Mouse (Mus musculus) forebrain, embryonic 13.5 days (tissue): Measurements from ENCODE around the gene Rab5a. TPM values are rescaled to one million over a fixed set of nuclear protein-coding genes. Genes with fewer than 3 reads are reported as not detected.
"Not testable (repeated sequence)": the region's sequence is repeated elsewhere in the genome, so short reads cannot be mapped to it uniquely, and the experiment has no call there.

Experiments
- ATAC-seq: fragments of 200-750 bp; cut with Nextera tagmentation; 2 replicates; pipeline ENCODE4 v1.8.0; 2017
- H3K27ac ChIP-seq: fragments of 300-500 bp; sonication (generic); 2 replicates; pipeline ENCODE4 v1.5.1; 2015; ENCODE audit warnings: inconsistent platforms, mild to moderate bottlenecking, moderate library complexity
- H3K27me3 ChIP-seq: fragments of 300-500 bp; sonication (generic); 2 replicates; pipeline ENCODE4 v1.6.1; 2015; ENCODE audit warnings: mild to moderate bottlenecking, inconsistent platforms
- H3K36me3 ChIP-seq: fragments of 300-500 bp; sonication (generic); 2 replicates; pipeline ENCODE4 v1.6.1; 2015; ENCODE audit warnings: mild to moderate bottlenecking, inconsistent platforms; ENCODE audit not compliant: poor library complexity, severe bottlenecking
- H3K4me1 ChIP-seq: fragments of 300-500 bp; sonication (generic); 2 replicates; pipeline ENCODE4 v1.6.1; 2015; ENCODE audit warnings: inconsistent platforms
- H3K4me2 ChIP-seq: fragments of 300-500 bp; sonication (generic); 2 replicates; pipeline ENCODE4 v1.6.1; 2015; ENCODE audit warnings: inconsistent platforms, mild to moderate bottlenecking, moderate library complexity
- H3K4me3 ChIP-seq: fragments of 300-500 bp; sonication (generic); 2 replicates; pipeline ENCODE4 v1.5.1; 2015; ENCODE audit warnings: mild to moderate bottlenecking, inconsistent platforms
- H3K9ac ChIP-seq: fragments of 300-500 bp; sonication (generic); 2 replicates; pipeline ENCODE4 v1.6.1; 2015; ENCODE audit warnings: mild to moderate bottlenecking, inconsistent platforms
- H3K9me3 ChIP-seq: fragments of 300-500 bp; sonication (generic); replicated peaks from 2 replicates; pipeline ENCODE4 v1.6.1; 2016; ENCODE audit warnings: inconsistent platforms
- WGBS: fragments of 180-500 bp; shearing (Covaris S2); methylation state at CpG from one replicate; pipeline ENCODE4 v1.1.7; 2015; 5-methylcytosine and 5-hydroxymethylcytosine counted together
- polyA plus RNA-seq: library from polyadenylated mRNA; unstranded; fragments of >200 nt; fragmentation: Nextera tagmentation; extraction: Ambion mirVana; gene quantifications from 2 replicates; pipeline ENCODE4 v1.2.1, GENCODE M21; 2015

Rab5a gene
- polyA plus RNA-seq, 1 experiment from 2014 or later, result 87.4 TPM

DNA sequence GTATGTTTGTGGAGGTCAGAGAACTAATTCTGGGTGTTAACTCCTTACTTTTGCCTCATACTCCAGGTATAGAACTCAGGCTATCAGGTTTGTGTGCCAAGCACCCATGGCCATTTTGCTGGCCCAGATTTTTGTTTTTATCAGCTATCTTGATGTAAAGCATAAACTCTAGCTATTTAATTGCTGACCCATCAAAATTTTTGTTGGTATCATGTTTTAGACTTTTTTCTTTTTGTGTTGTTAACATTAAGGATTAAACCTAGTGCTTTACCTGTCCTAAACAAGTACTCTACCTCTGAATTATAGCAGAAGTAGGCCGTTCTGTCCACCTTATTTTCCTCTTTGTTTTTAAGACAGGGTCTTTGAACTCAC is 10.0 kb downstream of the Rab5a start:
- Histone ChIP-seq H3K9ac (no peak overlapping the region), H3K4me3 (no peak overlapping the region), H3K9me3 (no peaks in the 10 kb centered on the region), H3K27me3 (no peaks in the 10 kb centered on the region), H3K36me3 (peaks cover 54% of the 10 kb centered on the region), H3K4me2 (no peak overlapping the region), H3K27ac (no peak overlapping the region), H3K4me1 (no peaks in the 10 kb centered on the region)
- ATAC-seq, result no peak
- 100% methylated on average over 1 of the region's 1 CpGs for whole genome bisulfite sequencing

DNA sequence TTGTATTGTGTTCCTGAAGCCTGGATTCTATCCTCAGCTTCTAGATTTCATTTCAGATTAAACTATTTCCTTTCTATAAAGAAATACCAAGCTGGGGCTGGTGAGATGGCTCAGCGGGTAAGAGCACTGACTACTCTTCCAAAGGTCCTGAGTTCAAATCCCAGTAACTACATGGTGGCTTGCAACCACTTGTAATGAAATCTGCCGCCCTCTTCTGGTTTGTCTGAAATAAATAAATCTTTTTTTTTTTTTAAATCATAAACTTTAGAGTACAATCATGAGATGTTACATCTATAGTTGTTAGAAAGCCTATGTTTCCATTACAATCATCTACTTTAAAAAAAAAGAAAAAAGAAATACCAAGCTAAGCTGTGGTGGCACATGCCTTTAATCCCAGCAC is 23.9 kb downstream of the Rab5a start:
- H3K9me3 ChIP-seq, result no peaks in the 10 kb centered on the region
- no peaks in the 10 kb centered on the region for H3K4me1 ChIP-seq
- no peak overlapping the region for H3K4me2 ChIP-seq
- 93% methylated on average over 2 of the region's 2 CpGs for WGBS
- ATAC-seq, result no peak
- H3K27me3 ChIP-seq, result no peaks in the 10 kb centered on the region
- H3K9ac ChIP-seq, result no peak overlapping the region
- no peak overlapping the region for H3K27ac ChIP-seq
- no peak overlapping the region for H3K4me3 ChIP-seq
- H3K36me3 ChIP-seq, result peaks cover 60% of the 10 kb centered on the region

DNA sequence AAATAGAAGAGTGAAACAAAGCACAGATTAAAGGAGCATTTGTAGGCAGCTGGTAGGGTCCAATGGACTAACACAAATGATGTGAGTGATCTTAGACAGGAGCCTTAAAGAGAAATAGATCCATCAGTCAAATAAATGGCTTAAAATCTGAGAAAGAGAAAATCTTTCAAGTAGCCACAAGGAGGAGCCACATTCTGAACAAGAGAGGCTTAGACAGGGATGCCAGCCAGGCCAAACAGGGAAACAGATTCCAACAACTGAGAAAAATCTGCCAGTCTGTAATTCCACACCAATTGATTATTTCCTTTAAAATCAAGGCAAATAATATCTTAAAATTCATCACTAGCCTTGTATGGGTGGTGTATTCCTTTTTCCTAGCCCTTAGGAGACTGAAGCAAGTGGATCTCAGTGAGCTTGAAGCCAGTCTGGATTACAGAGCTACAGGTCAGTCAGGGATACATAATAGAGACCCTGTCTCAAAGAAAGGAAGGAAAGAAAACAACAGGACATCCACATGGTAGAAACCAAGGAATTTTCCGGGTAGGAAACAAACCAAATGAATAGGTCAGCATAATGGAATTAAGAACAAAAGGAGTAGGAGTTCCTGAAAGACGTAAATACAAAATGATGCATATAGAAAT is 33.4 kb downstream of the Rab5a start:
- H3K4me1 ChIP-seq, result no peaks in the 10 kb centered on the region

DNA sequence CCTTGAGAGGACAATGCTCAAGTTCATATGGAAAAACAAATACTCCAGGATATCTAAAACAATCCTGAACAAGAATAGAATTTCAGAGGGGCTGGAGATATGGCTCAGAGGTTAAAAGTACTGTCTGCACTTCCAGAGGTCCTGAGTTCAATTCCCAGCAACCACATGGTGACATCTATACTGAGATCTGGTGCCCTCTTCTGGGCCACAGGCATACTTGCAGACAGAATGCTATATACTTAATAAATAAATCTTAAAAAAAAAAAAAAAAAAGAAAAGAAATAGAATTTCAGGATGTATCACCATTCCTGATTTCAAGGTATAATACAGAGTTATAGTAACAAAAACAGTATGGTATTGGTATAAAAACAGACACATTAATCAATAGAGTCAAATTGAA is 40.3 kb downstream of the Rab5a start:
- Histone ChIP-seq H3K9ac (no peak overlapping the region), H3K4me1 (no peaks in the 10 kb centered on the region), H3K9me3 (no peaks in the 10 kb centered on the region), H3K4me2 (no peak overlapping the region), H3K4me3 (no peak overlapping the region), H3K27me3 (no peaks in the 10 kb centered on the region), H3K27ac (no peak overlapping the region), H3K36me3 (no peaks in the 10 kb centered on the region)
- ATAC-seq, result no peak

More for the DNA sequence above, 33.4 kb downstream of the Rab5a start:
- Histone ChIP-seq H3K4me2 (no peak overlapping the region), H3K36me3 (no peaks in the 10 kb centered on the region), H3K9me3 (no peaks in the 10 kb centered on the region), H3K27me3 (no peaks in the 10 kb centered on the region), H3K4me3 (no peak overlapping the region), H3K9ac (no peak overlapping the region), H3K27ac (no peak overlapping the region)
- ATAC-seq, result peak; percentile 70
- 75% methylated on average over 2 of the region's 2 CpGs for WGBS

DNA sequence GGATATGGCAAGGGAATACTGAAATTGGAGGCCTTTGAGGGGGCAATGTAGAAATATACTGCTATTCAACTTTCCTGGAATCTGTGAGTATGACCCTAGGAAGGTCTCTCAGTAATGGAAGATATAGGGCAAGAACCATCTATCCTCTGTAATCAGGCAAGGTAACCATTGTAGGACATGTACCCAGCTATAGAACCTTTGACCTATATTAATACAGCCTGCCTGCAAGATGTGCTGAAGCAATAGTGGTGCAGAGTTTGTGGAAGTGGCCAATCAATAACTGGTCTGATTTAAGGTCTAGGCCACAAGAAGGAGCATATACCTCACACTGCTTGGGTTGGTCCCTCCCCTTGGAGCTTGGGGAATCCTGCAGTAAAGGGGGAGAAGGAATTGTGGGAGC is 41.5 kb downstream of the Rab5a start:
- H3K4me2 ChIP-seq, result no peak overlapping the region
- no peak overlapping the region for H3K4me3 ChIP-seq
- no peaks in the 10 kb centered on the region for H3K36me3 ChIP-seq
- H3K4me1 ChIP-seq, result no peaks in the 10 kb centered on the region
- H3K9ac ChIP-seq, result no peak overlapping the region
- no peak for ATAC-seq
- no peaks in the 10 kb centered on the region for H3K27me3 ChIP-seq
- no peak overlapping the region for H3K27ac ChIP-seq
- no peaks in the 10 kb centered on the region for H3K9me3 ChIP-seq

DNA sequence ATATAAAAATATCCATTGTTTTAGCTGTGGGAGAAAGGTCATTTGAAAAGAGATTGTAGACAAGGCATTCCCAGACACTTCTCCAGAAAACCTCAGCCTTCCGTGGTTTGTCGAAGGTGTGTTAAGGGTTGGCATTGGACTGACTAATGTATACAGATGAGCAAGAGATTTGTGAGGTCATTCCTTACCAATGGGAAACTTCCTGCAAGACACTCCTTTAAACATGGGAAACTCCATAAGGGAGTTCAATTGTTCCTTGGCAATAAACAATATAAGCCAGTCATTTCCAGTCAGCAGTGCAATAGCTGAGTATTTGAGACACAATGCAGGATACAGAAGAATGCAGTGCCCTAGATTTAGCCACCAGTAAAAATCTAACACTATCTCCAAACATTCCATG is 49.0 kb downstream of the Rab5a start:
- 93% methylated on average over 2 of the region's 2 CpGs for WGBS
- no peak for ATAC-seq
- no peak overlapping the region for H3K27ac ChIP-seq

DNA sequence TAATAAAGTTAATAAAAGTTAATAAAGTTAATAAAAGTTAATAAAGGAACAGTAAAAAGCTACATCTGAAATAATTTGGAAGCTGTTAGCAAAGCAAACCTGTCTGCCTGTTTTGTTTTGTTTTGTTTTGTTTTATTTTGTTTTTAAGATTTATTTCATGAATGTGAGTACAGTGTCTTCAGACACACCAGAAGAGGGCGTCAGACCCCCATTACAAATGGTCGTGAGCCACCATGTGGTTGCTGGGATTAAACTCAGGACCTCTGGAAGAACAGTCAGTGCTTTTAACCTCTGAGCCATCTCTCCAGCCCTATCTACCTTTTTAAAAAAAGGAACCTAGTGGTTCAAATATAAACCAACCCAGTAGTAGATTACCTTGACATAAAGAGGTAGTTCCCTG is 52.1 kb downstream of the Rab5a start:
- 54% methylated on average over 2 of the region's 2 CpGs for WGBS
- H3K27me3 ChIP-seq, result no peaks in the 10 kb centered on the region
- no peaks in the 10 kb centered on the region for H3K4me1 ChIP-seq
- H3K36me3 ChIP-seq, result no peaks in the 10 kb centered on the region
- H3K4me2 ChIP-seq, result no peak overlapping the region
- no peaks in the 10 kb centered on the region for H3K9me3 ChIP-seq
- no peak overlapping the region for H3K27ac ChIP-seq
- no peak for ATAC-seq
- no peak overlapping the region for H3K4me3 ChIP-seq
- no peak overlapping the region for H3K9ac ChIP-seq

More for the DNA sequence above, 49.0 kb downstream of the Rab5a start:
- Histone ChIP-seq H3K27me3 (no peaks in the 10 kb centered on the region), H3K4me1 (no peaks in the 10 kb centered on the region), H3K9me3 (no peaks in the 10 kb centered on the region), H3K4me2 (no peak overlapping the region), H3K9ac (no peak overlapping the region), H3K36me3 (no peaks in the 10 kb centered on the region), H3K4me3 (no peak overlapping the region)

DNA sequence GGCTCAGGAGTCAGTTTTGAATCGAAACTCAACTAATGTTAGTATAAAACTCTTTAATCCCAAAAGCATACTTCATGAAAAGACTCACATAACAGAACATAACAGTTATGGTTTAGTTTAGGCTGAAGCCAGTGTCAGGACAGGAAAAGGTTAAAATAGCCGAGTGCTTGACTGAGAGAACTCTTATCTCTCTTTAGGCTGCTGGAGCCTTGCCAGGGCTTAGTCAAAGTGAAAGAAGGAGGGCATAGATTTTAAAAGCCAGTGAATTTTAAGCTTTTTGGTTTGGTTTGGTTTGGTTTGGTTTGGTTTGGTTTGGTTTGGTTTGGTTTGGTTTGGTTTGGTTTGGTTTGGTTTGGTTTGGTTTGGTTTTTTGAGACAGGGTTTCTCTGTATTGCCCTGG is 53.4 kb downstream of the Rab5a start:
- Histone ChIP-seq H3K27me3 (no peaks in the 10 kb centered on the region), H3K4me3 (no peak overlapping the region), H3K27ac (no peak overlapping the region), H3K36me3 (no peaks in the 10 kb centered on the region), H3K4me2 (no peak overlapping the region), H3K9ac (no peak overlapping the region), H3K4me1 (no peaks in the 10 kb centered on the region), H3K9me3 (no peaks in the 10 kb centered on the region)
- ATAC-seq, result no peak
- 69% methylated on average over 2 of the region's 2 CpGs for WGBS

DNA sequence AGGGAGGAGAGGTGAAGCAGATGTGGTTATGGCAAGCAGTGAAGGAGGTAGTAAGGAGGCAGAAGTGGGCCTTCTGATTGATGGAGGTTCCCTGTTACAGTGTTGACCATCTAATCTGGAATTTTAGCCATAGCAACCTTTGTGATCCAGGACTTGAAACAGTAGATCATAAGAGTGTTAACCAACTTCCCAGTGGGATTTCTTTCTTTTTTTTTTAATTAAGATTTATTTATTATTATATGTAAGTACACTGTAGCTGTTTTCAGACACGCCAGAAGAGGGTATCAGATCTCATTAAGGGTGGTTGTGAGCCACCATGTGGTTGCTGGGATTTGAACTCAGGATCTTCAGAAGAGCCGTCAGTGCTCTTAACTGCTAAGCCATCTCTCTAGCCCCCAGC is 60.3 kb downstream of the Rab5a start, which contains the start of gene Pp2d1:
Gene Pp2d1, minus strand, starts transcription at position 101 of the 400 bp plus-strand sequence.
- H3K9ac ChIP-seq, H3K27ac ChIP-seq, H3K36me3 ChIP-seq, H3K9me3 ChIP-seq, H3K4me1 ChIP-seq, H3K27me3 ChIP-seq, H3K4me3 ChIP-seq, H3K4me2 ChIP-seq, ATAC-seq: not testable (repeated sequence)
- 89% methylated on average over 2 of the region's 2 CpGs for WGBS

DNA sequence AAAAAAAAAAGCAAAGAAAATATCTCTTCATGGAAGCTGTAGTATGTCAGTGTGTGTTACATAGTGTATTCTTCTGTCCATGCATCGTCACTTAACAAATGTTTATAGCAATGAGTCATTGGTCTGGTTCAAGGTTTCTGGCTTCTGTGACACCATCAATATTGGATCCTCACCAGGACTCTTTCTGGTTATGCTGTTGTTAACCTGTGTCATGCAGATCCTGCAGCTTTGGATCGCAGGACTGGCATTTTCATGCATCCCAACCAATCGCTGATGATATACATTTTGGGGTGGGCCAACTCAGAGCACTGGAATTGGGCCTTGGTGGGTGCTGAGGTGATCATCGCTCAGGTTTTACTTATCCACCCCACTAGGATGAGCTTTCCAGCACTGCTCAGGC is 63.5 kb downstream of the Rab5a start:
- Histone ChIP-seq H3K4me3 (no peak overlapping the region), H3K27me3 (no peaks in the 10 kb centered on the region), H3K4me1 (peaks cover 8% of the 10 kb centered on the region; the same call in 1 of the 2 replicates), H3K36me3 (no peaks in the 10 kb centered on the region), H3K27ac (no peak overlapping the region), H3K4me2 (no peak overlapping the region), H3K9ac (no peak overlapping the region), H3K9me3 (no peaks in the 10 kb centered on the region)
- ATAC-seq, result no peak
- 92% methylated on average over 4 of the region's 4 CpGs for WGBS

DNA sequence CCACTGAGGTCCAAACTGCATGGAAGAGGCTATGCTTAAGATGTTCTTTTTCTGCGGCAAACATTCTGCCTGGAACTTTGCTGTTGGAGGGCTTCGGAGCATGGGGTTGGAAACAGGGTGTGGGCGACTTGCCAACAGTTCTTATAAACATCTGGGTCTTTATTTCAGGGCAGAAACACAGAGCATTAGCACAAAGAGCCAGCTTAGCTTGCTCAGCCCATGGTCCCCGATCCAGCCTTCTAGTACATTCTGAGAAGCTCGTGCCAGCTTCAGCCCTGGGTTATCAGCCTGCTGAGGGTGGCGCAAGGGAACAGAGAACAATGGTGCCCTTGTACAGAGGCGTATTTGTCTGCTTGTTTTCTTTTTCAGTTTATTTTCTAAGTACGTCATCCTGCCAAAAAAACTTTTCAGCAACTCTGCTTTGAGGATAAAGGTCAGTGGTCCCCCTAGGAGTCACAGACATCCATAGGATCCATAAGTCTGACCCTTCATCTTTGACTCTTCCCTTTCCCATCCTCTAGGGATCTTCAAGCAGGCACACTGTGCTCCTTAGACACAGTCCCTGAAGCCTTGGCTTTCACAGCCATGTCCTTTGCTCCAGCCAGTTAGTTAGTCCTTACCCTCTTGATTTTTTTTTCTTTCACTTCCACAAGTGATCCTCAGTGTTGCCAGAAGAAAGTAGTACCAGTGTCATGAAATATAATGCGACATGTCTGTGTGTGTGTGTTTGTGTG is 64.7 kb downstream of the Rab5a start:
- no peak overlapping the region for H3K9ac ChIP-seq
- no peaks in the 10 kb centered on the region for H3K36me3 ChIP-seq
- WGBS, result 62% methylated on average over 9 of the region's 9 CpGs
- H3K27ac ChIP-seq, result no peak overlapping the region
- no peaks in the 10 kb centered on the region for H3K9me3 ChIP-seq
- ATAC-seq, result peak; percentile 72
- no peak overlapping the region for H3K4me3 ChIP-seq
- peaks cover 8% of the 10 kb centered on the region; the same call in 1 of the 2 replicates for H3K4me1 ChIP-seq
- H3K4me2 ChIP-seq, result no peak overlapping the region
- H3K27me3 ChIP-seq, result no peaks in the 10 kb centered on the region

DNA sequence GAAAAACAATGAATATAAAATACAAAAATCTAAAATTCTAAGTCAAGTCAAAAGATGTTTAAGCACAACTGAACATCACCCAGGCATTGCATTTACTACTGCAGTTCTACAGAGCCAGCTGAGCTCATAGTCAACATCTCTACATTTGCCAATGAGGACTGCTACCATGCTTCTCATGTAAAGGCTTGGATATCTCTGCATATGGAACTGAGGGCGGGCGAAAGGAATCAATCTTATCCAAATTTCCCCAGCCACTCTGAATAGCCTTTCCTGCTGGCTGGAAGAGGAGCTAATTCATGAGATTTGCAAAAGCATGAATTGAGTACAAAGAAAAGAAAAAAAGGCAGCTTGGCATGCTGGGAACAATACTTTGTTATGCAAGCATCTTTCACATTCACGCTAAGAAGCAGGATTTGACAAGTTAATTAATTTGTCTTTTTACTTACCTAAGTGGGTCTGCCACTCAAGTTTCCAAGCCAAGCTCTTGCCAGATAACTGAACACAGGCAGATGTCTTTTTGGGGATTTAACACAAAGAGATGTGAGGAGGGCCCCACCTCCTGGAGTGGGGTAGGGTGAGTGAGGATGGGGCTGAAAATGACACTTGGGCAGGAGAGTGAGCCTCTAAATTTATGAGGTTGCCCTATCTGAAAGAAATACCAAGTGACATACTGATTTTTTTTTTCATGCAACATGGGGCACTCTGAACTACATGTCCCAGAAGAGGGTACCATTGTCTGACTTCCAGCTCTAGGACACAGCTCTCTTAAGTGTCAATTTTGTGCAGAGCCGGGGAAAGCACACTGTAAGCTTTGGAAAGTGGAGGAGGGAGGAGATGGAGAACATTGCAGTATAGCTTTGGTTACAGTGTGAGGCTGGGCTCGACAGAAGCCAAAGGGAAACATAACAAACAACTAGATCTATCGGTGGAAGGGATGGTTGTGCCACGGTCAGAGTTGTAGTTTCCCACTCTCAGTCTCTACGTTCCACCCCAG is 72.6 kb downstream of the Rab5a start:
- no peaks in the 10 kb centered on the region for H3K27me3 ChIP-seq
- H3K9ac ChIP-seq, result no peak overlapping the region
- no peak overlapping the region for H3K4me2 ChIP-seq
- H3K4me1 ChIP-seq, result peaks cover 12% of the 10 kb centered on the region
- peak; percentile 89 for ATAC-seq
- H3K27ac ChIP-seq, result peak overlapping the region; percentile 63
- WGBS, result 37% methylated on average over 8 of the region's 8 CpGs
- no peak overlapping the region for H3K4me3 ChIP-seq
- H3K9me3 ChIP-seq, result no peaks in the 10 kb centered on the region
- H3K36me3 ChIP-seq, result no peaks in the 10 kb centered on the region
